Mouse (Mus musculus) liver, embryonic 14.5 days (tissue): Measurements from ENCODE around the gene Cd3g. TPM values are rescaled to one million over a fixed set of nuclear protein-coding genes. Genes with fewer than 3 reads are reported as not detected.

Experiments
- ATAC-seq: fragments of 200-750 bp; cut with Nextera tagmentation; 2 replicates; pipeline ENCODE4 v1.8.0; 2017; ENCODE audit warnings: moderate number of reproducible peaks, mild to moderate bottlenecking, moderate library complexity; ENCODE audit not compliant: insufficient read depth
- DNase-seq, 3 experiments: peaks; one replicate each; pipeline ENCODE4 v3.0.0-alpha.2; 2012 to 2013; ENCODE audit warnings: low read depth in 3 of 3, low spot score in 3 of 3
- H3K27ac ChIP-seq: fragments of 300-500 bp; sonication (generic); 2 replicates; pipeline ENCODE4 v1.5.1; 2014; ENCODE audit warnings: moderate library complexity, mild to moderate bottlenecking, control low read depth, inconsistent platforms
- H3K27me3 ChIP-seq: fragments of 300-500 bp; sonication (generic); 2 replicates; pipeline ENCODE4 v1.6.1; 2014; ENCODE audit warnings: mild to moderate bottlenecking, low read length, moderate library complexity; ENCODE audit not compliant: control insufficient read depth, insufficient read depth
- H3K36me3 ChIP-seq: fragments of 300-500 bp; sonication (generic); replicated peaks from 2 replicates; pipeline ENCODE4 v1.6.1; 2014; ENCODE audit warnings: low read depth; ENCODE audit not compliant: control insufficient read depth, insufficient read depth
- H3K4me1 ChIP-seq, 2 experiments: fragments of 200-500 bp in 1 of 2; fragments of 300-500 bp in 1 of 2; sonication (generic) in 1 of 2; replicated peaks; 2 replicates each; pipeline ENCODE4 v1.6.1; 2012 to 2014; ENCODE audit warnings: antibody characterized with exemption in 1 of 2, inconsistent platforms in 1 of 2, low read length in 1 of 2; ENCODE audit not compliant: control insufficient read depth in 2 of 2, insufficient read depth in 2 of 2
- H3K4me2 ChIP-seq: fragments of 300-500 bp; sonication (generic); 2 replicates; pipeline ENCODE4 v1.6.1; 2014; ENCODE audit warnings: low read depth, mild to moderate bottlenecking, control low read depth, moderate library complexity
- H3K4me3 ChIP-seq, 2 experiments: fragments of 200-500 bp in 1 of 2; fragments of 300-500 bp in 1 of 2; sonication (generic) in 1 of 2; 2 replicates each; pipeline ENCODE4 v1.5.1; 2012 to 2014; ENCODE audit warnings: low read depth in 2 of 2, low read length in 2 of 2, mild to moderate bottlenecking in 2 of 2, control low read depth in 1 of 2, inconsistent platforms in 1 of 2, moderate library complexity in 1 of 2; ENCODE audit not compliant: insufficient read depth in 1 of 2
- H3K9ac ChIP-seq: fragments of 300-500 bp; sonication (generic); replicated peaks from 2 replicates; pipeline ENCODE4 v1.6.1; 2014; ENCODE audit warnings: mild to moderate bottlenecking, control low read depth, moderate library complexity
- H3K9me3 ChIP-seq: fragments of 300-500 bp; sonication (generic); 2 replicates; pipeline ENCODE4 v1.6.1; 2016; ENCODE audit warnings: low read length, mixed read lengths; ENCODE audit not compliant: control insufficient read depth
- CTCF ChIP-seq: IDR thresholded peaks from 2 replicates; pipeline ENCODE4 v1.5.1; 2016; ENCODE audit warnings: antibody characterized with exemption, low read depth, control low read depth
- EP300 ChIP-seq: IDR thresholded peaks from 2 replicates; pipeline ENCODE4 v1.6.1; 2016; ENCODE audit warnings: antibody characterized with exemption, low read depth
- WGBS: fragments of 180-500 bp; shearing (Covaris S2); extraction: QIAGEN DNeasy Blood & Tissue Kit; methylation state at CpG from one replicate; pipeline ENCODE4 v1.1.7; 2014; ENCODE audit not compliant: insufficient replicate concordance; 5-methylcytosine and 5-hydroxymethylcytosine counted together
- polyA plus RNA-seq, 2 experiments: library from polyadenylated mRNA; depleted of rRNA in 1 of 2; stranded (reverse) in 1 of 2; unstranded in 1 of 2; fragments of >200 nt; fragmentation: Nextera tagmentation in 1 of 2; extraction: Ambion mirVana in 1 of 2; gene quantifications; 2 replicates each; pipeline versions ENCODE4 v1.2.1 to v1.2.3; 2012 to 2014

Cd3g gene
- polyA plus RNA-seq, 2 experiments, result 0.09 to 0.25 TPM

DNA sequence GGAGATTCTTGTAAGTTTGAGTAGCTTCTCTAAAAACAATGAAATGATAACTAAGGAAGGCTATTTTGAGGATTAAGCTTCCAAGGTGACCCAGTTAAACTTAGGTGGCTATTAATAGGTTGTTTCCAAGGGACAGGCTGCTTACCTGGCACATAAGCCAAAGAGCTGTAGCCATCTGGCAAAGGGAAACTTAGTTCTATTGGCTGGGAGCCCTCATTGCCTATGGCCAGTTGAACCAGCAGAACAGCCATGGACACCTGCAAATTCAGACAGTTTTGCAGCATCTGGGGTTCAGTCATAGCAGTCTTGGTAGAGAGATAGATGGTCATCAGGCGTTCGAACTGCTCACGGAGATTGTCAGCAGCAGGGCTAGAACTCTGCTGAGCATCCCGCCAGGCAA is 37.8 kb downstream of the Cd3g start:
- DNase-seq (no peak), ATAC-seq (no peak)
- no peak for TF ChIP-seq CTCF
- TF ChIP-seq EP300, result no peak
- Histone ChIP-seq H3K27me3 (no peaks in the 10 kb centered on the region), H3K9me3 (no peaks in the 10 kb centered on the region), H3K4me2 (no peak overlapping the region), H3K4me1 (no peaks in the 10 kb centered on the region), H3K4me3 (no peak overlapping the region), H3K9ac (no peak overlapping the region), H3K36me3 (peaks cover 26% of the 10 kb centered on the region), H3K27ac (no peak overlapping the region)
- WGBS, result 88% methylated on average over 4 of the region's 4 CpGs

- no peak for TF ChIP-seq CTCF
- no peak for TF ChIP-seq EP300
- Histone ChIP-seq H3K27ac (no peak overlapping the region), H3K36me3 (peaks cover 31% of the 10 kb centered on the region), H3K27me3 (no peaks in the 10 kb centered on the region), H3K4me2 (no peak overlapping the region), H3K4me1 (no peaks in the 10 kb centered on the region), H3K4me3 (no peak overlapping the region), H3K9ac (no peak overlapping the region), H3K9me3 (no peaks in the 10 kb centered on the region)
- ATAC-seq (no peak), DNase-seq (no peak)
- WGBS, result 79% methylated on average over 4 of the region's 4 CpGs
Measured at GRCm38 (mm10) chr9:44941756-44942155, 38.5 kb downstream of the Cd3g start.

DNA sequence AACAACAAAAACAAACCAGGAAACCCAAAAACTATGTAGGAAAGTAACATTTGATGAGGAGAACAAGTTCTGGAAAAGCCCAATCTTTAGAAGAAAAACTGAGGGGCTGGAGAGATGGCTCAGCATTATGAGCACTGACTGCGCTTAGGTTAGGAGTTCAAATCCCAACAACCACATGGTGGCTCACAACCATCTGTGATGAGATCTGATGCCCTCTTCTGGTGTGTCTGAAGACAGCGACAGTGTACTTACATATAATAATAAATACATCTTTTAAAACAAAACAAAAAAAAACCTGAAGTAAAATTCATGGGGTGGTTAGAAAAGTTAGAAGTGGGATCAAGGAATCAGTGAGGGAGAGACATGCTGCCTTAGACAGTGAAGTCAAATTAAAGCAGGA is 58.7 kb downstream of the Cd3g start:
- Histone ChIP-seq H3K27ac (peak overlapping the region; percentile 68), H3K4me3 (peak overlapping the region; percentile 78 to 99; a peak in 3 of 4 replicates), H3K27me3 (no peaks in the 10 kb centered on the region), H3K9me3 (no peaks in the 10 kb centered on the region), H3K4me1 (peaks cover 3 to 4% of the 10 kb centered on the region in 2 experiments; a peak in 3 of 4 replicates), H3K36me3 (no peaks in the 10 kb centered on the region; the same call in 1 of the 2 replicates), H3K4me2 (peak overlapping the region; percentile 92), H3K9ac (peak overlapping the region; percentile 100)
- 78% methylated on average over 2 of the region's 2 CpGs for WGBS
- no peak for DNase-seq
- no peak for ATAC-seq
- TF ChIP-seq CTCF (no peak), EP300 (no peak)

DNA sequence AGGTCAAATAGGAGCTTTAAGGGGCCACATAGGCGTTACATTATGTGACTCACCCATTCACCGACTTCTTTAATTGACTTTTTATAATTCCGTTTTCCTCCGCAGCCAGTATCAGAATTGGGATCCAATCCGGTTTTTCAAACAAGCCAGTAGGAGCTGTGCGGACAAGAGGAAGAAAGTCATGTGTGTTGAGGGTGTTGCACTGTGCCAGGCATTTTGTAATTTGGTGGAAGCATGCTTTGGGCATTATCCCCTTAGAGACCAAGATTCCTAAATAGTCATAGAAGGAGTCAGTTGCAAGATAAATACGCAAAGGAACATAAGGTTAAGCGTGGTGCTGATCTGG is 59.1 kb downstream of the Cd3g start:
- Histone ChIP-seq H3K4me3 (peak overlapping the region; percentile 78 to 99), H3K4me2 (peak overlapping the region; percentile 92), H3K9ac (peak overlapping the region; percentile 100), H3K9me3 (no peaks in the 10 kb centered on the region), H3K4me1 (peaks cover 3 to 4% of the 10 kb centered on the region in 2 experiments; a peak in 3 of 4 replicates), H3K27me3 (no peaks in the 10 kb centered on the region), H3K36me3 (no peaks in the 10 kb centered on the region; the same call in 1 of the 2 replicates), H3K27ac (peak overlapping the region; percentile 68)
- ATAC-seq (peak; percentile 75), DNase-seq (no peak)
- 0% methylated on average over 8 of the region's 8 CpGs for WGBS
- TF ChIP-seq CTCF (no peak), EP300 (no peak)

- no peak for TF ChIP-seq CTCF
- peak; percentile 71 for TF ChIP-seq EP300
- WGBS, result under 1% methylated on average over 48 of the region's 48 CpGs
- Histone ChIP-seq H3K27ac (peak within 1 kb of the TSS; percentile 68), H3K36me3 (no peaks in the 10 kb centered on the region), H3K4me1 (peaks cover 3 to 4% of the 10 kb centered on the region in 2 experiments; a peak in 3 of 4 replicates), H3K4me2 (peak within 1 kb of the TSS; percentile 92), H3K27me3 (no peaks in the 10 kb centered on the region), H3K4me3 (peak within 1 kb of the TSS; percentile 78 to 99), H3K9me3 (no peaks in the 10 kb centered on the region), H3K9ac (peak within 1 kb of the TSS; percentile 100)
- DNase-seq (peak; percentile 91 to 92 (median 91)), ATAC-seq (peak; percentile 82)
Measured at GRCm38 (mm10) chr9:44920374-44921122, 59.7 kb downstream of the Cd3g start, which contains the start of gene Atp5l. Gene Atp5l (minus strand): TSS chr9:44920742.
